9 mouse cellular contexts compared by ENCODE assay signal in the genomic region with DNA sequence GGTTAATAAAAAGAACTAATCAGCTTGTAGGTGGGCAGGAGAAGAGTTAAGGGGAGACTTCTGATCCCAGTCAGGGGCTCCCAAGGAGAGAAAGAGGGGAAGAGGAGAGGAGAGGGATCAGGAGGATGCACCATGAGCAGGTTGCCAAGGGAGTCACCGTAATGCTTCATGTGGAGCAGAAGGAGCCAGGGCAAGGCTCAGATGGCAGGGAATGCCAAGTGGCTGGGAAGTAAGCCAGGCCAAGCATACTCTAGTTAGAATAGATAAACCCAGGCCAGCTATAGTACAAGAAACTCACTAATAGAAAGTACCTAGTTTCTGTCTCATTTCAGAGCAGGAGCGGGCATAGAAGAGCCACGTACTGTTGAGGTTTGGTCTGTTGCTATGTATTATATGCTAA. TPM values are rescaled to one million over a fixed set of nuclear protein-coding genes. Genes with fewer than 3 reads are reported as not detected.
A peak's percentile ranks its signal among the peaks of the same experiment; 100 is the strongest.
DNase-seq lines count a peak whose midpoint lies in the region; TF ChIP-seq lines count a peak whose summit lies in the region.
"Had no signal": no experiment of that assay in that cellular context is flagged by ENCODE, and none has a peak within 500 bp of the region (broad histone marks: within the 10 kb centered on the region; RNA-seq: fewer than 3 reads in every experiment).

No protein-coding gene starts in this region.

- TF ChIP-seq CTCF in liver, adult 2 months (IDR thresholded peaks at IDR 0.05; ENCODE audit: low read depth, low read length), result no peak

- peaks cover 6% of the 10 kb centered on the region; the same call in 1 of the 2 replicates for H3K79me2 ChIP-seq in liver, adult 2 months (ENCODE audit: control insufficient read depth, insufficient read depth, low read length)

- no peak for TF ChIP-seq POLR2A in liver, adult 2 months (IDR thresholded peaks at IDR 0.05; ENCODE audit: extremely low read depth, insufficient read depth, low read length)

- no peak overlapping the region for H3K9ac ChIP-seq in liver, adult 2 months (ENCODE audit: low read depth, low read length)

- H3K27ac ChIP-seq in liver, adult 2 months (replicated peaks; ENCODE audit: insufficient read depth, low read depth, low read length), result no peak overlapping the region

- H3K36me3 ChIP-seq in liver, adult 2 months (ENCODE audit: control insufficient read depth, insufficient read depth, low read length), result no peaks in the 10 kb centered on the region

- peak; percentile 57 for DNase-seq in gastrocnemius, adult 18-20 months (ENCODE audit: low spot score)
- no peak for DNase-seq in gastrocnemius, postnatal 25 days
- DNase-seq in liver, adult 2 months (ENCODE audit: extremely low read depth, low read depth, low spot score), result peak; percentile 44
- no peak for DNase-seq in liver
- DNase-seq in cerebellum, adult 9-11 months, result peak; percentile 78
- DNase-seq in kidney, postnatal 36 days, result peak; percentile 74 to 85
- DNase-seq in ovary, postnatal 36 days (ENCODE audit: low spot score), result no peak
- no peak for DNase-seq in frontal cortex, postnatal 10 days (ENCODE audit: low spot score in 2 of 2)
- DNase-seq: thymus, postnatal 4 days had no signal

- no peak overlapping the region for H3K4me3 ChIP-seq in liver, adult 2 months (ENCODE audit: insufficient read depth, low read depth, low read length)

- 74% methylated on average over 3 of the region's 3 CpGs for WGBS in liver, adult 2 months

- peaks cover 4% of the 10 kb centered on the region; the same call in 1 of the 2 replicates for H3K4me1 ChIP-seq in liver, adult 2 months (ENCODE audit: control insufficient read depth, insufficient read depth, low read length)

- no peaks in the 10 kb centered on the region for H3K27me3 ChIP-seq in liver, adult 2 months (ENCODE audit: control insufficient read depth, insufficient read depth, low read length)

RNA-seq across cellular contexts. Expression of gene Cradd, which starts 43.6 kb away (rescaled TPM):
- total RNA-seq in gastrocnemius, adult 18-20 months (2021), result 10 to 100 TPM in 1 of 2 experiments, 1 to 10 TPM in 1; 9.5 to 11.3 TPM
- 1 to 10 TPM; 8.3 to 8.5 TPM for total RNA-seq in gastrocnemius, postnatal 25 days (2021)
- total RNA-seq in liver, adult 2 months (2014; rRNA removed), result 8.9 and 10.6 TPM in 2 replicates
- 24.7 and 34.7 TPM in 2 replicates for polyA plus RNA-seq in liver, adult 2 months (2012; rRNA removed)

Comparison
In these comparisons a context has a peak if more than half of its experiments do, and no peak if none do; other contexts are left out.
1. DNase-seq: peak in gastrocnemius, adult 18-20 months (single experiment), liver, adult 2 months (single experiment), cerebellum, adult 9-11 months (single experiment) and kidney, postnatal 36 days (2 of 2); none in gastrocnemius, postnatal 25 days (single experiment), liver (single experiment), ovary, postnatal 36 days (single experiment) and frontal cortex, postnatal 10 days (0 of 2).